Mouse (Mus musculus): ENCODE measurements around the gene Vwa7. TPM values are rescaled to one million over a fixed set of nuclear protein-coding genes. Genes with fewer than 3 reads are reported as not detected.
"Not testable (repeated sequence)": the region's sequence is repeated elsewhere in the genome, so short reads cannot be mapped to it uniquely, and the experiment has no call there.

Vwa7 gene
- polyA plus RNA-seq, 1 experiment from 2014 or later = 0.06 TPM

GRCm38 (mm10) chr17:34995192-34995591, 21.2 kb upstream of the Vwa7 start:
- H3K27ac ChIP-seq; H3K36me3 ChIP-seq (ENCODE audit: inconsistent target); H3K4me3 ChIP-seq (ENCODE audit: inconsistent target): not testable (repeated sequence)
- H3K79me2 ChIP-seq (ENCODE audit: inconsistent target) = peaks cover 37% of the 10 kb centered on the region
- 77% methylated on average over 4 of the region's 4 CpGs for WGBS (ENCODE audit: missing documents)

- not testable (repeated sequence) for H3K27ac ChIP-seq; H3K36me3 ChIP-seq (ENCODE audit: inconsistent target); H3K4me3 ChIP-seq (ENCODE audit: inconsistent target)
- H3K79me2 ChIP-seq (ENCODE audit: inconsistent target) = peaks cover 37% of the 10 kb centered on the region
- 69% methylated on average over 4 of the region's 4 CpGs for WGBS (ENCODE audit: missing documents)
Observed at GRCm38 (mm10) chr17:34995927-34996326, 20.5 kb upstream of the Vwa7 start.

GRCm38 (mm10) chr17:34996411-34997141, 19.8 kb upstream of the Vwa7 start:
- no peak overlapping the region for H3K4me3 ChIP-seq (ENCODE audit: inconsistent target)
- no peak overlapping the region for H3K27ac ChIP-seq
- 86% methylated on average over 12 of the region's 14 CpGs for WGBS (ENCODE audit: missing documents)
- H3K79me2 ChIP-seq (ENCODE audit: inconsistent target) = peaks cover 37% of the 10 kb centered on the region
- no peaks in the 10 kb centered on the region for H3K36me3 ChIP-seq (ENCODE audit: inconsistent target)

- H3K36me3 ChIP-seq (ENCODE audit: inconsistent target) = no peaks in the 10 kb centered on the region
- no peak overlapping the region for H3K4me3 ChIP-seq (ENCODE audit: inconsistent target)
- no peak overlapping the region for H3K27ac ChIP-seq
- 81% methylated on average over 3 of the region's 5 CpGs for WGBS (ENCODE audit: missing documents)
- peaks cover 37% of the 10 kb centered on the region for H3K79me2 ChIP-seq (ENCODE audit: inconsistent target)
Observed at GRCm38 (mm10) chr17:34997142-34997483, 19.3 kb upstream of the Vwa7 start.

GRCm38 (mm10) chr17:34998526-34999430, 17.6 kb upstream of the Vwa7 start:
- Histone ChIP-seq H3K27ac (peak overlapping the region; percentile 94), H3K36me3 (ENCODE audit: inconsistent target) (no peaks in the 10 kb centered on the region), H3K4me3 (ENCODE audit: inconsistent target) (peak overlapping the region; percentile 72), H3K79me2 (ENCODE audit: inconsistent target) (peaks cover 54% of the 10 kb centered on the region)
- WGBS (ENCODE audit: missing documents) = 58% methylated on average over 15 of the region's 15 CpGs

- not testable (repeated sequence) for H3K36me3 ChIP-seq (ENCODE audit: inconsistent target)
- Histone ChIP-seq H3K4me3 (ENCODE audit: inconsistent target) (peak overlapping the region; percentile 72), H3K27ac (peak overlapping the region; percentile 94), H3K79me2 (ENCODE audit: inconsistent target) (peaks cover 67% of the 10 kb centered on the region)
- 0% methylated on average over 26 of the region's 32 CpGs for WGBS (ENCODE audit: missing documents)
Observed at GRCm38 (mm10) chr17:34999871-35000716, 16.3 kb upstream of the Vwa7 start.

- Histone ChIP-seq H3K36me3 (ENCODE audit: inconsistent target) (peaks cover 13% of the 10 kb centered on the region; the same call in 1 of the 2 replicates), H3K27ac (peak within 1 kb of the TSS; percentile 94), H3K79me2 (ENCODE audit: inconsistent target) (peaks cover 69% of the 10 kb centered on the region), H3K4me3 (ENCODE audit: inconsistent target) (peak within 1 kb of the TSS; percentile 72)
- under 1% methylated on average over 77 of the region's 83 CpGs for WGBS (ENCODE audit: missing documents)
Observed at GRCm38 (mm10) chr17:35000717-35001451, 15.5 kb upstream of the Vwa7 start, which contains the start of gene Vars. Vars (plus strand) TSS chr17:35000987.

GRCm38 (mm10) chr17:35001452-35002152, 14.8 kb upstream of the Vwa7 start:
- Histone ChIP-seq H3K4me3 (ENCODE audit: inconsistent target) (peak overlapping the region; percentile 40), H3K36me3 (ENCODE audit: inconsistent target) (peaks cover 13% of the 10 kb centered on the region; the same call in 1 of the 2 replicates), H3K79me2 (ENCODE audit: inconsistent target) (peaks cover 67% of the 10 kb centered on the region), H3K27ac (peak overlapping the region; percentile 70)
- 1% methylated on average over 35 of the region's 35 CpGs for WGBS (ENCODE audit: missing documents)

GRCm38 (mm10) chr17:35002153-35002865, 14.1 kb upstream of the Vwa7 start:
- Histone ChIP-seq H3K36me3 (ENCODE audit: inconsistent target) (peaks cover 13% of the 10 kb centered on the region; the same call in 1 of the 2 replicates), H3K4me3 (ENCODE audit: inconsistent target) (peak overlapping the region; percentile 40), H3K27ac (peak overlapping the region; percentile 70), H3K79me2 (ENCODE audit: inconsistent target) (peaks cover 60% of the 10 kb centered on the region)
- WGBS (ENCODE audit: missing documents) = 3% methylated on average over 12 of the region's 12 CpGs

GRCm38 (mm10) chr17:35003022-35003838, 13.1 kb upstream of the Vwa7 start:
- 43% methylated on average over 9 of the region's 9 CpGs for WGBS (ENCODE audit: missing documents)
- Histone ChIP-seq H3K4me3 (ENCODE audit: inconsistent target) (no peak overlapping the region), H3K27ac (peak overlapping the region; percentile 21; the same call in 1 of the 2 replicates), H3K79me2 (ENCODE audit: inconsistent target) (peaks cover 50% of the 10 kb centered on the region), H3K36me3 (ENCODE audit: inconsistent target) (peaks cover 13% of the 10 kb centered on the region; the same call in 1 of the 2 replicates)

GRCm38 (mm10) chr17:35004075-35004717, 12.2 kb upstream of the Vwa7 start:
- H3K4me3 ChIP-seq (ENCODE audit: inconsistent target) = no peak overlapping the region
- 97% methylated on average over 13 of the region's 17 CpGs for WGBS (ENCODE audit: missing documents)
- H3K27ac ChIP-seq = no peak overlapping the region
- H3K79me2 ChIP-seq (ENCODE audit: inconsistent target) = peaks cover 41% of the 10 kb centered on the region
- H3K36me3 ChIP-seq (ENCODE audit: inconsistent target) = peaks cover 13% of the 10 kb centered on the region; the same call in 1 of the 2 replicates

- no peak overlapping the region for H3K27ac ChIP-seq
- 94% methylated on average over 10 of the region's 10 CpGs for WGBS (ENCODE audit: missing documents)
- H3K36me3 ChIP-seq (ENCODE audit: inconsistent target) = peaks cover 20% of the 10 kb centered on the region; the same call in 1 of the 2 replicates
- H3K79me2 ChIP-seq (ENCODE audit: inconsistent target) = peaks cover 32% of the 10 kb centered on the region
- no peak overlapping the region for H3K4me3 ChIP-seq (ENCODE audit: inconsistent target)
Observed at GRCm38 (mm10) chr17:35005158-35005557, 11.2 kb upstream of the Vwa7 start.
